Mouse (Mus musculus) forebrain, embryonic 15.5 days (tissue): ENCODE data around the gene Sema6d. TPM values are rescaled to one million over a fixed set of nuclear protein-coding genes. Genes with fewer than 3 reads are reported as not detected.

Experiments used
- ATAC-seq: fragments of 200-750 bp; cut with Nextera tagmentation; replicated peaks from 2 replicates; pipeline ENCODE4 v1.8.0; 2017; ENCODE audit warnings: mild to moderate bottlenecking, moderate TSS enrichment, moderate library complexity
- H3K27ac ChIP-seq: fragments of 300-500 bp; sonication (generic); replicated peaks from 2 replicates; pipeline ENCODE4 v1.5.1; 2015; ENCODE audit warnings: mild to moderate bottlenecking, inconsistent platforms
- H3K27me3 ChIP-seq: fragments of 300-500 bp; sonication (generic); 2 replicates; pipeline ENCODE4 v1.6.1; 2015; ENCODE audit warnings: inconsistent platforms
- H3K36me3 ChIP-seq: fragments of 300-500 bp; sonication (generic); 2 replicates; pipeline ENCODE4 v1.6.1; 2015; ENCODE audit warnings: mild to moderate bottlenecking, inconsistent platforms
- H3K4me1 ChIP-seq: fragments of 300-500 bp; sonication (generic); 2 replicates; pipeline ENCODE4 v1.6.1; 2015; ENCODE audit warnings: inconsistent platforms
- H3K4me2 ChIP-seq: fragments of 300-500 bp; sonication (generic); replicated peaks from 2 replicates; pipeline ENCODE4 v1.6.1; 2015; ENCODE audit warnings: mild to moderate bottlenecking, inconsistent platforms
- H3K4me3 ChIP-seq: fragments of 300-500 bp; sonication (generic); 2 replicates; pipeline ENCODE4 v1.5.1; 2015; ENCODE audit warnings: mild to moderate bottlenecking, inconsistent platforms
- H3K9ac ChIP-seq: fragments of 300-500 bp; sonication (generic); replicated peaks from 2 replicates; pipeline ENCODE4 v1.6.1; 2015; ENCODE audit warnings: mild to moderate bottlenecking, inconsistent platforms
- H3K9me3 ChIP-seq: fragments of 300-500 bp; sonication (generic); 2 replicates; pipeline ENCODE4 v1.6.1; 2016; ENCODE audit warnings: inconsistent platforms
- WGBS: fragments of 180-500 bp; shearing (Covaris S2); methylation state at CpG from one replicate; pipeline ENCODE4 v1.1.7; 2015; ENCODE audit warnings: mixed read lengths; 5-methylcytosine and 5-hydroxymethylcytosine counted together
- polyA plus RNA-seq: library from polyadenylated mRNA; unstranded; fragments of >200 nt; fragmentation: Nextera tagmentation; extraction: Ambion mirVana; gene quantifications from 2 replicates; pipeline ENCODE4 v1.2.1, GENCODE M21; 2015

Sema6d gene
- polyA plus RNA-seq, 1 experiment from 2014 or later = 28.7 TPM

- Histone ChIP-seq H3K9ac (no peak overlapping the region), H3K4me3 (no peak overlapping the region), H3K27ac (no peak overlapping the region), H3K4me1 (peaks cover 9% of the 10 kb centered on the region), H3K9me3 (no peaks in the 10 kb centered on the region; the same call in 1 of the 2 replicates), H3K4me2 (no peak overlapping the region), H3K27me3 (no peaks in the 10 kb centered on the region), H3K36me3 (no peaks in the 10 kb centered on the region)
- 48% methylated on average over 3 of the region's 3 CpGs for WGBS
- ATAC-seq = no peak
Observed at GRCm38 (mm10) chr2:124461378-124461851, 371.6 kb downstream of the Sema6d start.

- Histone ChIP-seq H3K4me3 (no peak overlapping the region), H3K27ac (no peak overlapping the region), H3K9ac (no peak overlapping the region), H3K4me2 (no peak overlapping the region), H3K9me3 (no peaks in the 10 kb centered on the region; the same call in 1 of the 2 replicates), H3K36me3 (no peaks in the 10 kb centered on the region), H3K27me3 (no peaks in the 10 kb centered on the region), H3K4me1 (peaks cover 17% of the 10 kb centered on the region)
- ATAC-seq = 0 out of 2 replicates have a peak, but pooled peaks have one; percentile 51
- WGBS = 26% methylated on average over 8 of the region's 8 CpGs
Observed at GRCm38 (mm10) chr2:124465004-124465946, 375.5 kb downstream of the Sema6d start.

- H3K27ac ChIP-seq = no peak overlapping the region
- H3K4me1 ChIP-seq = peaks cover 35% of the 10 kb centered on the region
- ATAC-seq = no peak
- no peaks in the 10 kb centered on the region for H3K27me3 ChIP-seq
- no peak overlapping the region for H3K4me2 ChIP-seq
- no peak overlapping the region for H3K9ac ChIP-seq
- no peaks in the 10 kb centered on the region; the same call in 1 of the 2 replicates for H3K9me3 ChIP-seq
- H3K36me3 ChIP-seq = no peaks in the 10 kb centered on the region
- 74% methylated on average over 1 of the region's 1 CpGs for WGBS
- no peak overlapping the region for H3K4me3 ChIP-seq
Observed at GRCm38 (mm10) chr2:124467429-124467828, 377.7 kb downstream of the Sema6d start.

- Histone ChIP-seq H3K9ac (no peak overlapping the region), H3K27ac (peak overlapping the region; percentile 55), H3K4me3 (no peak overlapping the region), H3K36me3 (no peaks in the 10 kb centered on the region), H3K4me2 (no peak overlapping the region), H3K9me3 (no peaks in the 10 kb centered on the region), H3K27me3 (no peaks in the 10 kb centered on the region), H3K4me1 (peaks cover 42% of the 10 kb centered on the region)
- ATAC-seq = peak; percentile 82
- 22% methylated on average over 10 of the region's 10 CpGs for WGBS
Observed at GRCm38 (mm10) chr2:124470346-124471042, 380.7 kb downstream of the Sema6d start.

- Histone ChIP-seq H3K36me3 (no peaks in the 10 kb centered on the region), H3K27ac (no peak overlapping the region), H3K27me3 (no peaks in the 10 kb centered on the region), H3K9me3 (no peaks in the 10 kb centered on the region), H3K9ac (no peak overlapping the region), H3K4me3 (no peak overlapping the region), H3K4me2 (no peak overlapping the region), H3K4me1 (peaks cover 39% of the 10 kb centered on the region)
- ATAC-seq = 0 out of 2 replicates have a peak, but pooled peaks have one; percentile 11
- 43% methylated on average over 6 of the region's 6 CpGs for WGBS
Observed at GRCm38 (mm10) chr2:124472674-124473507, 383.1 kb downstream of the Sema6d start.

GRCm38 (mm10) chr2:124477904-124478303 is 388.1 kb downstream of the Sema6d start:
- no peak for ATAC-seq
- Histone ChIP-seq H3K4me3 (no peak overlapping the region), H3K9me3 (no peaks in the 10 kb centered on the region), H3K4me2 (no peak overlapping the region), H3K36me3 (no peaks in the 10 kb centered on the region), H3K4me1 (peaks cover 6% of the 10 kb centered on the region; the same call in 1 of the 2 replicates), H3K27me3 (no peaks in the 10 kb centered on the region), H3K27ac (no peak overlapping the region), H3K9ac (no peak overlapping the region)

GRCm38 (mm10) chr2:124478526-124478925 is 388.8 kb downstream of the Sema6d start:
- H3K4me1 ChIP-seq = no peaks in the 10 kb centered on the region
- no peaks in the 10 kb centered on the region for H3K27me3 ChIP-seq
- H3K9ac ChIP-seq = no peak overlapping the region
- no peak overlapping the region for H3K4me2 ChIP-seq
- H3K36me3 ChIP-seq = no peaks in the 10 kb centered on the region
- H3K9me3 ChIP-seq = no peaks in the 10 kb centered on the region
- ATAC-seq = no peak
- 95% methylated on average over 4 of the region's 4 CpGs for WGBS
- no peak overlapping the region for H3K27ac ChIP-seq
- no peak overlapping the region for H3K4me3 ChIP-seq

- no peak overlapping the region for H3K9ac ChIP-seq
- no peaks in the 10 kb centered on the region for H3K9me3 ChIP-seq
- H3K36me3 ChIP-seq = no peaks in the 10 kb centered on the region
- no peak overlapping the region for H3K27ac ChIP-seq
- H3K4me1 ChIP-seq = peaks cover 9% of the 10 kb centered on the region
- no peak overlapping the region for H3K4me2 ChIP-seq
- H3K4me3 ChIP-seq = no peak overlapping the region
- no peak for ATAC-seq
- no peaks in the 10 kb centered on the region for H3K27me3 ChIP-seq
- WGBS = 100% methylated on average over 1 of the region's 1 CpGs
Observed at GRCm38 (mm10) chr2:124485761-124486160, 396.0 kb downstream of the Sema6d start.

- Histone ChIP-seq H3K27me3 (no peaks in the 10 kb centered on the region), H3K4me2 (no peak overlapping the region), H3K9me3 (no peaks in the 10 kb centered on the region), H3K4me1 (peaks cover 14% of the 10 kb centered on the region), H3K9ac (no peak overlapping the region), H3K36me3 (no peaks in the 10 kb centered on the region), H3K27ac (peak overlapping the region; percentile 67), H3K4me3 (no peak overlapping the region)
- WGBS = 24% methylated on average over 12 of the region's 12 CpGs
- peak; percentile 97 for ATAC-seq
Observed at GRCm38 (mm10) chr2:124490010-124490801, 400.4 kb downstream of the Sema6d start.

- 56% methylated on average over 1 of the region's 1 CpGs for WGBS
- Histone ChIP-seq H3K4me2 (no peak overlapping the region), H3K36me3 (no peaks in the 10 kb centered on the region), H3K27me3 (no peaks in the 10 kb centered on the region), H3K4me1 (peaks cover 12% of the 10 kb centered on the region), H3K9ac (no peak overlapping the region), H3K4me3 (no peak overlapping the region), H3K9me3 (no peaks in the 10 kb centered on the region), H3K27ac (no peak overlapping the region)
- ATAC-seq = 0 out of 2 replicates have a peak, but pooled peaks have one; percentile 23
Observed at GRCm38 (mm10) chr2:124495751-124496150, 406.0 kb downstream of the Sema6d start.

- H3K36me3 ChIP-seq = no peaks in the 10 kb centered on the region
- H3K27ac ChIP-seq = no peak overlapping the region
- H3K4me3 ChIP-seq = no peak overlapping the region
- H3K4me1 ChIP-seq = peaks cover 7% of the 10 kb centered on the region; the same call in 1 of the 2 replicates
- no peaks in the 10 kb centered on the region for H3K9me3 ChIP-seq
- ATAC-seq = no peak
- 75% methylated on average over 1 of the region's 1 CpGs for WGBS
- no peak overlapping the region for H3K4me2 ChIP-seq
- no peak overlapping the region for H3K9ac ChIP-seq
- H3K27me3 ChIP-seq = no peaks in the 10 kb centered on the region
Observed at GRCm38 (mm10) chr2:124499670-124500069, 409.9 kb downstream of the Sema6d start.
